Mouse (Mus musculus): Measurements from ENCODE around the gene 1810013L24Rik.

1810013L24Rik gene

GRCm38 (mm10) chr16:8829564-8830359 lies at the start of gene 1810013L24Rik:
TSS of gene 1810013L24Rik (plus strand) at chr16:8830100.
- DNase-seq: peak; percentile 95 to 97

- DNase-seq: no peak
These were observed 49.7 kb upstream of the 1810013L24Rik start for GRCm38 (mm10) chr16:8780187-8780586.

- DNase-seq: no peak
These were observed 48.7 kb upstream of the 1810013L24Rik start for GRCm38 (mm10) chr16:8781191-8781590.

- no peak for DNase-seq
These were observed 48.2 kb upstream of the 1810013L24Rik start for GRCm38 (mm10) chr16:8781660-8782059.

GRCm38 (mm10) chr16:8783198-8783913 lies 46.5 kb upstream of the 1810013L24Rik start:
- DNase-seq: no peak

GRCm38 (mm10) chr16:8784753-8785152 lies 45.1 kb upstream of the 1810013L24Rik start:
- DNase-seq: no peak

- no peak for DNase-seq
These were observed 39.0 kb upstream of the 1810013L24Rik start for GRCm38 (mm10) chr16:8790886-8791285.

GRCm38 (mm10) chr16:8791949-8792557 lies 37.8 kb upstream of the 1810013L24Rik start, which contains the start of gene Usp7:
TSS of gene Usp7 (minus strand) at chr16:8792308.
- no peak for DNase-seq

- DNase-seq: no peak
These were observed 34.9 kb upstream of the 1810013L24Rik start for GRCm38 (mm10) chr16:8794952-8795351.

GRCm38 (mm10) chr16:8795906-8796305 lies 34.0 kb upstream of the 1810013L24Rik start:
- no peak for DNase-seq

- peak; percentile 72 for DNase-seq
These were observed 23.2 kb upstream of the 1810013L24Rik start for GRCm38 (mm10) chr16:8806703-8807102.

- no peak for DNase-seq
These were observed 19.3 kb upstream of the 1810013L24Rik start for GRCm38 (mm10) chr16:8810399-8811127.

- DNase-seq: no peak
These were observed 12.0 kb upstream of the 1810013L24Rik start for GRCm38 (mm10) chr16:8817872-8818271.

GRCm38 (mm10) chr16:8821429-8821828 lies 8.5 kb upstream of the 1810013L24Rik start:
- no peak for DNase-seq

GRCm38 (mm10) chr16:8822586-8822985 lies 7.3 kb upstream of the 1810013L24Rik start:
- DNase-seq: no peak

- peak; percentile 16 to 19 for DNase-seq
These were observed 6.2 kb upstream of the 1810013L24Rik start for GRCm38 (mm10) chr16:8823661-8824060.

- DNase-seq: no peak
These were observed 2.5 kb upstream of the 1810013L24Rik start for GRCm38 (mm10) chr16:8827366-8827765.

- peak in 1 of 2 experiments; percentile 12 for DNase-seq
These were observed 1.0 kb upstream of the 1810013L24Rik start for GRCm38 (mm10) chr16:8828636-8829563.

- peak; percentile 82 to 83 for DNase-seq
These were observed 721 bp downstream of the 1810013L24Rik start for GRCm38 (mm10) chr16:8830431-8831211.

GRCm38 (mm10) chr16:8831241-8831640 lies 1.3 kb downstream of the 1810013L24Rik start:
- DNase-seq: peak; percentile 64 to 69

- no peak for DNase-seq
These were observed 7.0 kb downstream of the 1810013L24Rik start for GRCm38 (mm10) chr16:8836876-8837275.

All from B cell, adult 2 months (primary cell).